Mouse (Mus musculus) heart, adult 2 months (tissue): ENCODE results near the gene Hrasls5. TPM values are rescaled to one million over a fixed set of nuclear protein-coding genes. Genes with fewer than 3 reads are reported as not detected.
A peak's percentile ranks its signal among the peaks of the same experiment; 100 is the strongest.

ENCODE experiments used
- DNase-seq, 2 experiments: peaks; one replicate each; pipeline ENCODE4 v3.0.0; 2021
- H3K27ac ChIP-seq: fragments of 200-600 bp; 2 replicates; pipeline ENCODE4 v1.8.1; 2022
- H3K27me3 ChIP-seq: fragments of 200-500 bp; 2 replicates; pipeline ENCODE4 v1.6.1; 2012; ENCODE audit warnings: mild to moderate bottlenecking, low read length, inconsistent platforms, mixed read lengths; ENCODE audit not compliant: control insufficient read depth, insufficient read depth
- H3K36me3 ChIP-seq: fragments of 200-500 bp; 2 replicates; pipeline ENCODE4 v1.6.1; 2012; ENCODE audit warnings: low read length, inconsistent platforms; ENCODE audit not compliant: control insufficient read depth, insufficient read depth
- H3K4me1 ChIP-seq: fragments of 200-500 bp; 2 replicates; pipeline ENCODE4 v1.6.1; 2011; ENCODE audit warnings: low read length; ENCODE audit not compliant: control insufficient read depth, insufficient read depth
- H3K4me3 ChIP-seq: fragments of 200-600 bp; 2 replicates; pipeline ENCODE4 v1.8.1; 2022
- H3K79me2 ChIP-seq: fragments of 200-500 bp; replicated peaks from 2 replicates; pipeline ENCODE4 v1.6.1; 2012; ENCODE audit warnings: mild to moderate bottlenecking, inconsistent platforms, low read length, moderate library complexity, mixed read lengths; ENCODE audit not compliant: control insufficient read depth, insufficient read depth
- H3K9ac ChIP-seq: fragments of 200-500 bp; 2 replicates; pipeline ENCODE4 v1.6.1; 2012; ENCODE audit warnings: low read depth, mild to moderate bottlenecking, control low read depth, inconsistent platforms, low read length, mixed read lengths
- CTCF ChIP-seq: fragments of 200-600 bp; IDR thresholded peaks from 2 replicates; pipeline ENCODE4 v1.8.1; 2022; ENCODE audit warnings: antibody characterized with exemption, mild to moderate bottlenecking, moderate library complexity
- EP300 ChIP-seq: fragments of 200-500 bp; IDR thresholded peaks from 2 replicates; pipeline ENCODE4 v1.6.1; 2011; ENCODE audit warnings: low read depth, low read length, control low read depth; ENCODE audit not compliant: insufficient read depth
- POLR2A ChIP-seq: fragments of 200-500 bp; IDR thresholded peaks from 2 replicates; pipeline ENCODE4 v1.6.1; 2011; ENCODE audit warnings: mild to moderate bottlenecking, low read depth, low read length, control low read depth; ENCODE audit not compliant: insufficient read depth
- WGBS: fragments of 180-500 bp; shearing (Covaris S2); methylation state at CpG from one replicate; pipeline ENCODE4 v1.1.7; 2018; 5-methylcytosine and 5-hydroxymethylcytosine counted together
- intact Hi-C: fragments of 180-260 bp; cut with DNase I; formaldehyde crosslinking; loops from one replicate; pipeline ENCODE4 v1.15.1; 2025
- polyA plus RNA-seq: library from polyadenylated mRNA; depleted of rRNA; stranded (reverse); fragments of >200 nt; gene quantifications from 2 replicates; pipeline ENCODE4 v1.2.3, GENCODE M21; 2012
- total RNA-seq, 2 experiments: library from RNA; stranded (reverse); gene quantifications; 2 replicates each; pipeline ENCODE4 v1.2.3; 2021

The Hrasls5 gene
- total and polyA plus RNA-seq, 3 experiments: 0.82 TPM; not detected in 2

GRCm38 (mm10) chr19:7607690-7608201 is 4.6 kb upstream of the Hrasls5 start:
- Histone ChIP-seq H3K4me1 (peaks cover 6% of the 10 kb centered on the region), H3K27me3 (peaks cover 3% of the 10 kb centered on the region; the same call in 1 of the 2 replicates), H3K27ac (no peak overlapping the region), H3K4me3 (no peak overlapping the region), H3K79me2 (no peaks in the 10 kb centered on the region), H3K9ac (no peak overlapping the region), H3K36me3 (no peaks in the 10 kb centered on the region)
- DNase-seq: no peak
- intact Hi-C loops: no loop called here
- no peak for TF ChIP-seq EP300
- no peak for TF ChIP-seq POLR2A
- TF ChIP-seq CTCF: no peak
- WGBS: 75% methylated on average over 7 of the region's 7 CpGs

- intact Hi-C loops: no loop called here
- TF ChIP-seq CTCF (no peak), EP300 (no peak), POLR2A (no peak)
- Histone ChIP-seq H3K4me3 (no peak overlapping the region), H3K27ac (no peak overlapping the region), H3K27me3 (peaks cover 3% of the 10 kb centered on the region; the same call in 1 of the 2 replicates), H3K36me3 (no peaks in the 10 kb centered on the region), H3K9ac (no peak overlapping the region), H3K4me1 (no peaks in the 10 kb centered on the region), H3K79me2 (no peaks in the 10 kb centered on the region)
- no peak for DNase-seq
- WGBS: 91% methylated on average over 7 of the region's 7 CpGs
Observed at GRCm38 (mm10) chr19:7613151-7613550, 810 bp downstream of the Hrasls5 start.

- no peaks in the 10 kb centered on the region for H3K79me2 ChIP-seq
- H3K27me3 ChIP-seq: peaks cover 3% of the 10 kb centered on the region; the same call in 1 of the 2 replicates
- H3K36me3 ChIP-seq: no peaks in the 10 kb centered on the region
- intact Hi-C loops: loop anchor here (2.0 kb wide), 1 partner anchor 176 kb away; no protein-coding TSS in a partner anchor
- WGBS: 84% methylated on average over 5 of the region's 5 CpGs
- H3K4me3 ChIP-seq: no peak overlapping the region
- no peaks in the 10 kb centered on the region for H3K4me1 ChIP-seq
- TF ChIP-seq EP300 (no peak), CTCF (no peak), POLR2A (no peak)
- DNase-seq: no peak
- no peak overlapping the region for H3K27ac ChIP-seq
- no peak overlapping the region for H3K9ac ChIP-seq
Observed at GRCm38 (mm10) chr19:7616231-7616930, 4.0 kb downstream of the Hrasls5 start.

- Histone ChIP-seq H3K27me3 (peaks cover 3% of the 10 kb centered on the region; the same call in 1 of the 2 replicates), H3K27ac (no peak overlapping the region), H3K79me2 (no peaks in the 10 kb centered on the region), H3K4me1 (no peaks in the 10 kb centered on the region), H3K36me3 (no peaks in the 10 kb centered on the region), H3K9ac (no peak overlapping the region), H3K4me3 (no peak overlapping the region)
- DNase-seq: no peak
- intact Hi-C loops: loop anchor here (1.0 to 2.0 kb wide), 2 partner anchors 88 to 176 kb away; no protein-coding TSS in a partner anchor
- WGBS: 59% methylated on average over 3 of the region's 3 CpGs
- TF ChIP-seq EP300 (no peak), CTCF (no peak), POLR2A (no peak)
Observed at GRCm38 (mm10) chr19:7617085-7617484, 4.7 kb downstream of the Hrasls5 start.

- WGBS: 20% methylated on average over 7 of the region's 7 CpGs
- no peaks in the 10 kb centered on the region for H3K36me3 ChIP-seq
- no peaks in the 10 kb centered on the region for H3K4me1 ChIP-seq
- peak; percentile 41 to 61 for DNase-seq
- intact Hi-C loops: loop anchor here (1.0 to 2.0 kb wide), 2 partner anchors 88 to 177 kb away; no protein-coding TSS in a partner anchor
- no peak overlapping the region for H3K27ac ChIP-seq
- TF ChIP-seq CTCF (peak; percentile 80), EP300 (no peak)
- no peaks in the 10 kb centered on the region for H3K27me3 ChIP-seq
- no peak overlapping the region for H3K9ac ChIP-seq
- no peaks in the 10 kb centered on the region for H3K79me2 ChIP-seq
- H3K4me3 ChIP-seq: no peak overlapping the region
Observed at GRCm38 (mm10) chr19:7617696-7618095, 5.4 kb downstream of the Hrasls5 start.

- no peak overlapping the region for H3K9ac ChIP-seq
- no peaks in the 10 kb centered on the region for H3K36me3 ChIP-seq
- H3K4me3 ChIP-seq: no peak overlapping the region
- no peak overlapping the region for H3K27ac ChIP-seq
- no peak for TF ChIP-seq CTCF
- DNase-seq: no peak
- no peaks in the 10 kb centered on the region for H3K79me2 ChIP-seq
- H3K27me3 ChIP-seq: no peaks in the 10 kb centered on the region
- intact Hi-C loops: no loop called here
- no peaks in the 10 kb centered on the region for H3K4me1 ChIP-seq
Observed at GRCm38 (mm10) chr19:7633021-7633420, 20.7 kb downstream of the Hrasls5 start.
